Mouse (Mus musculus) kidney, embryonic 15.5 days (tissue): ENCODE results near the gene Fthl17e. TPM values are rescaled to one million over a fixed set of nuclear protein-coding genes. Genes with fewer than 3 reads are reported as not detected.
A peak's percentile ranks its signal among the peaks of the same experiment; 100 is the strongest.
"Not testable (repeated sequence)": the region's sequence is repeated elsewhere in the genome, so short reads cannot be mapped to it uniquely, and the experiment has no call there.

Source experiments
- ATAC-seq: fragments of 200-750 bp; cut with Nextera tagmentation; replicated peaks from 2 replicates; pipeline ENCODE4 v1.8.0; 2017; ENCODE audit warnings: moderate TSS enrichment; ENCODE audit not compliant: low FRiP score
- H3K27ac ChIP-seq: fragments of 300-500 bp; sonication (generic); 2 replicates; pipeline ENCODE4 v1.5.1; 2015; ENCODE audit warnings: mild to moderate bottlenecking, inconsistent platforms
- H3K27me3 ChIP-seq: fragments of 300-500 bp; sonication (generic); 2 replicates; pipeline ENCODE4 v1.6.1; 2015; ENCODE audit warnings: inconsistent platforms
- H3K36me3 ChIP-seq: fragments of 300-500 bp; sonication (generic); 2 replicates; pipeline ENCODE4 v1.6.1; 2015; ENCODE audit warnings: inconsistent platforms
- H3K4me1 ChIP-seq: fragments of 300-500 bp; sonication (generic); 2 replicates; pipeline ENCODE4 v1.6.1; 2015; ENCODE audit warnings: inconsistent platforms
- H3K4me2 ChIP-seq: fragments of 300-500 bp; sonication (generic); 2 replicates; pipeline ENCODE4 v1.6.1; 2015; ENCODE audit warnings: moderate library complexity, mild to moderate bottlenecking, inconsistent platforms
- H3K4me3 ChIP-seq: fragments of 300-500 bp; sonication (generic); replicated peaks from 2 replicates; pipeline ENCODE4 v1.5.1; 2015; ENCODE audit warnings: mild to moderate bottlenecking, inconsistent platforms
- H3K9ac ChIP-seq: fragments of 300-500 bp; sonication (generic); 2 replicates; pipeline ENCODE4 v1.6.1; 2015; ENCODE audit warnings: mild to moderate bottlenecking, inconsistent platforms
- H3K9me3 ChIP-seq: fragments of 300-500 bp; sonication (generic); replicated peaks from 2 replicates; pipeline ENCODE4 v1.6.1; 2016; ENCODE audit warnings: inconsistent platforms
- WGBS: fragments of 180-500 bp; shearing (Covaris S2); methylation state at CpG from one replicate; pipeline ENCODE4 v1.1.7; 2015; ENCODE audit warnings: mixed read lengths; 5-methylcytosine and 5-hydroxymethylcytosine counted together
- polyA plus RNA-seq: library from polyadenylated mRNA; unstranded; fragments of >200 nt; fragmentation: Nextera tagmentation; extraction: Ambion mirVana; gene quantifications from 2 replicates; pipeline ENCODE4 v1.2.1, GENCODE M21; 2015

The Fthl17e gene
- not detected in 2 replicates for polyA plus RNA-seq

DNA sequence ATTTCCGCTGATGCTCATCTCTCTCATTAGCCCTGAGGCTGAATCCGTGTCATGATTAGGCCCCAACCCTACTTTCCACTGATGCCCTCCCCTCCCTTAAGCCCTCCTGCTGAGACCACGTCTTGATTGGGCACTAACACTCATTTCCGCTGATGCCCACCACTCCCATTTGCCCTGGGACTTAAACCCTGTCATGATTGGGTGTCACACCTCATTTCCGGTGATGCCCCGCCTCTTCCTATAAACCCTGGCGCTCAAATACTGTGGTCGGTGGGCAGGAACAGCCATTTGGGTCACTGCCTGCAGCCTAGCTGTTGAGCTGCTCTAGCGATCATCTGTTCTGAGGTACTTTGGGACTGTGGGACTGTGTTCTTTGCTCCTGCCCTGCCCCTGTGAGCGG lies at the start of gene Fthl17e:
Fthl17e (plus strand) TSS at position 301 of the 400 bp plus-strand sequence.
- not testable (repeated sequence) for H3K27ac ChIP-seq, H3K9ac ChIP-seq, H3K27me3 ChIP-seq, H3K4me2 ChIP-seq, H3K4me1 ChIP-seq, ATAC-seq, H3K4me3 ChIP-seq, H3K9me3 ChIP-seq, H3K36me3 ChIP-seq
- WGBS = 100% methylated on average over 1 of the region's 10 CpGs

GRCm38 (mm10) chrX:8986655-8987054 lies 46.6 kb upstream of the Fthl17e start, which contains the start of gene Fthl17d:
Gene Fthl17d (minus strand): TSS chrX:8986755.
- not testable (repeated sequence) for ATAC-seq

DNA sequence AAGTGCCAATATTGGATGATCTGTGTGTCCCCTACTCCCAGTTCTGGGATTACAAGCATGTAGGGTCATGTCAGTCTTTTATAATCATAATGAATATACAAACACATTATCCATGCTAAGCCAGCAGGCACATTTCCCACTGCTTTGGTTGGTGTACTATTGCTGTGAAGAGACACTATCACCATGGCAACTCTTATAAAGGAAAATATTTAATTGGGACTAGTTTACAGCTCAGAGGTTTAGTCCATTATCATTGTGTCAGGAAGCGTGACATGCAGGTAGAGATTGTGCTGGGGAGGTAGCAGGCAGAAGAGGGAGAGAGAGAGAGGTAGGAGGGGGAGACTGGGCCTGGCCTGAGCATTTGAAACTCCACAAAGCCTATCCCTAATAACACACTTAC lies 17.2 kb upstream of the Fthl17e start:
- no peak overlapping the region for H3K9ac ChIP-seq
- no peak overlapping the region for H3K27ac ChIP-seq
- ATAC-seq = no peak
- H3K4me3 ChIP-seq = no peak overlapping the region
- no peaks in the 10 kb centered on the region for H3K4me1 ChIP-seq
- H3K4me2 ChIP-seq = no peak overlapping the region
- 84% methylated on average over 1 of the region's 1 CpGs for WGBS
- H3K36me3 ChIP-seq = no peaks in the 10 kb centered on the region
- H3K9me3 ChIP-seq = no peaks in the 10 kb centered on the region
- H3K27me3 ChIP-seq = no peaks in the 10 kb centered on the region

More at GRCm38 (mm10) chrX:8986655-8987054, 46.6 kb upstream of the Fthl17e start, which contains the start of gene Fthl17d:
- not testable (repeated sequence) for H3K36me3 ChIP-seq, H3K27me3 ChIP-seq, H3K4me3 ChIP-seq, H3K4me2 ChIP-seq, H3K27ac ChIP-seq, H3K9ac ChIP-seq, H3K4me1 ChIP-seq, H3K9me3 ChIP-seq
- WGBS = no CpG with 5 or more reads among the region's 9 CpGs

DNA sequence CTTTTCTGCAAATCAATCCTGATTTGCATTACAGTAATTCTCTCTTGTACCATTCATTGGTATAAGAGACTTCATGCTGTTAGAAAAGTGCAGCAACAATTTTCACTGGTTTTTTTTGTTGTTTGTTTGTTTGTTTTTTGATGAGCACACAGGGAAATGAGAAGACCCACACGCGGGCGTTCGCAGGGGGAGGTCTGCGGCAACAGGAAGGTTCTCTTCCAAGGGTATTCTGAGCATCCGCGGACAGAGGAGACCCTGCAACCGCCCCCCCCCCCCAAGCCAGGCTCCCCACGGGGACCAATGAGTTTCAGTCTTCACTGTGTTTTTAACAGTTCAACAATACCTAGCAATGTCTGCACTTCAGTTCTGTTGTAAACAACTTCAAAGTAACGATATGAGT lies 13.8 kb upstream of the Fthl17e start:
- H3K27me3 ChIP-seq = no peaks in the 10 kb centered on the region
- ATAC-seq = no peak
- H3K4me2 ChIP-seq = no peak overlapping the region
- WGBS = 67% methylated on average over 9 of the region's 10 CpGs
- H3K9me3 ChIP-seq = no peaks in the 10 kb centered on the region
- no peak overlapping the region for H3K4me3 ChIP-seq
- no peaks in the 10 kb centered on the region for H3K36me3 ChIP-seq
- H3K4me1 ChIP-seq = no peaks in the 10 kb centered on the region
- H3K27ac ChIP-seq = no peak overlapping the region
- no peak overlapping the region for H3K9ac ChIP-seq

- ATAC-seq, H3K4me1 ChIP-seq: not testable (repeated sequence)
- WGBS = 25% methylated on average over 3 of the region's 4 CpGs
Measured at GRCm38 (mm10) chrX:9041611-9042010, 8.3 kb downstream of the Fthl17e start.

GRCm38 (mm10) chrX:9060952-9061351 lies 27.7 kb downstream of the Fthl17e start:
- H3K9me3 ChIP-seq, ATAC-seq, H3K9ac ChIP-seq, H3K4me1 ChIP-seq, H3K4me3 ChIP-seq, H3K27ac ChIP-seq, H3K36me3 ChIP-seq, H3K4me2 ChIP-seq, H3K27me3 ChIP-seq: not testable (repeated sequence)
- 36% methylated on average over 9 of the region's 9 CpGs for WGBS

More at GRCm38 (mm10) chrX:9041611-9042010, 8.3 kb downstream of the Fthl17e start:
- not testable (repeated sequence) for H3K9ac ChIP-seq, H3K4me3 ChIP-seq, H3K9me3 ChIP-seq, H3K27me3 ChIP-seq, H3K4me2 ChIP-seq, H3K36me3 ChIP-seq, H3K27ac ChIP-seq

- H3K4me3 ChIP-seq = no peak overlapping the region
- ATAC-seq = no peak
- 90% methylated on average over 4 of the region's 4 CpGs for WGBS
- no peaks in the 10 kb centered on the region for H3K4me1 ChIP-seq
- no peak overlapping the region for H3K27ac ChIP-seq
- H3K27me3 ChIP-seq = no peaks in the 10 kb centered on the region
- H3K9me3 ChIP-seq = no peaks in the 10 kb centered on the region
- no peak overlapping the region for H3K4me2 ChIP-seq
- H3K9ac ChIP-seq = no peak overlapping the region
- H3K36me3 ChIP-seq = no peaks in the 10 kb centered on the region
Measured at GRCm38 (mm10) chrX:9062101-9062500, 28.8 kb downstream of the Fthl17e start.

GRCm38 (mm10) chrX:9062715-9063114 lies 29.4 kb downstream of the Fthl17e start, which contains the start of gene Fthl17f:
Gene Fthl17f (plus strand): TSS chrX:9063015.
- not testable (repeated sequence) for H3K27ac ChIP-seq, H3K4me2 ChIP-seq, H3K36me3 ChIP-seq, H3K9ac ChIP-seq, H3K9me3 ChIP-seq, H3K4me1 ChIP-seq, ATAC-seq, H3K27me3 ChIP-seq, H3K4me3 ChIP-seq
- 91% methylated on average over 11 of the region's 11 CpGs for WGBS

DNA sequence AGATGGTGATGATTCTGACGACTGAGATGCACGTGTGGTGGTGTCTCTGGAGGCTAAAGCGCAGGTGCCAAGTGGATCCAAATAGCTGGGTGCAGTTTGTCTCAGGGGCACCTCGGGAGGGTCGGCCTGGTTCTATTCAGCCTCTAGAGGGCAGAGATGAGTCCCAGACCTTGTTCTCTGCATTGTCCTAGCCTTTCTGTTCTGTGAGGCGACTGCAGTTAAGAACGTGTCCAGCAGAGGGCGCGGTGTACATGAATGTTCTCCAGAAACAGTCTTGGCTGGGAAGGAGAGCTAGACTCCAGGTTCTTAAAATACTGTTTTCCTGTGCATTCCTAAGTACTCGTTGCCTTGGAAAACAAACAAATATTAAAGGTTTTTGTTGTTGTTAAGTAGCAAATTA lies 44.4 kb downstream of the Fthl17e start:
- H3K9ac ChIP-seq, H3K27ac ChIP-seq, H3K27me3 ChIP-seq, H3K4me2 ChIP-seq, H3K4me1 ChIP-seq, H3K9me3 ChIP-seq, H3K4me3 ChIP-seq, H3K36me3 ChIP-seq: not testable (repeated sequence)
- 19% methylated on average over 8 of the region's 10 CpGs for WGBS
- ATAC-seq = peak; percentile 46; the same call in 1 of the 2 replicates

Other genes starting within 250 kb of the Fthl17e start
- not detected in 2 replicates for gene Ssxb5, start 229.8 kb upstream of the Fthl17e start, polyA plus RNA-seq
- not detected in 2 replicates for gene Gm6592, start 189.5 kb upstream of the Fthl17e start, polyA plus RNA-seq
- gene Gm5751, start 159.2 kb upstream of the Fthl17e start, polyA plus RNA-seq = not detected in 2 replicates
- 3.6 and 3.7 TPM in 2 replicates for gene B630019K06Rik, start 141.1 kb upstream of the Fthl17e start, polyA plus RNA-seq
- not detected in 2 replicates for gene Fthl17b, start 70.5 kb upstream of the Fthl17e start, polyA plus RNA-seq
- gene Fthl17c, start 56.9 kb upstream of the Fthl17e start, polyA plus RNA-seq = not detected in 2 replicates
- not detected in 2 replicates for gene Fthl17d, start 46.7 kb upstream of the Fthl17e start, polyA plus RNA-seq
- gene Fthl17f, start 29.5 kb downstream of the Fthl17e start, polyA plus RNA-seq = not detected in 2 replicates
- not detected in 2 replicates for gene 4930402K13Rik, start 71.1 kb downstream of the Fthl17e start, polyA plus RNA-seq
- gene Lancl3, start 166.4 kb downstream of the Fthl17e start, polyA plus RNA-seq = 0.99 and 1.3 TPM in 2 replicates
- 0.27 TPM in 1 of 2 replicates, not detected in the other for gene Gm14862, start 223.4 kb downstream of the Fthl17e start, polyA plus RNA-seq
- 1.4 and 2.2 TPM in 2 replicates for gene Xk, start 239.3 kb downstream of the Fthl17e start, polyA plus RNA-seq